Mouse (Mus musculus): ENCODE results near the gene Tmem17. TPM values are rescaled to one million over a fixed set of nuclear protein-coding genes. Genes with fewer than 3 reads are reported as not detected.

The Tmem17 gene
- total RNA-seq, 4 experiments from 2014 or later: 1.5 to 2.4 (median 2.0) TPM

Other genes with a start within 250 kb of the Tmem17 start
- gene Ehbp1, start 169.8 kb upstream of the Tmem17 start, total RNA-seq (2022): 100 to 1,000 TPM; 107 to 167 (median 129) TPM